Mouse (Mus musculus): ENCODE data around the gene Cenps. TPM values are rescaled to one million over a fixed set of nuclear protein-coding genes. Genes with fewer than 3 reads are reported as not detected.

Cenps gene
- total and polyA plus RNA-seq, 3 experiments, result 19.5 to 74.6 (median 43.7) TPM

DNA sequence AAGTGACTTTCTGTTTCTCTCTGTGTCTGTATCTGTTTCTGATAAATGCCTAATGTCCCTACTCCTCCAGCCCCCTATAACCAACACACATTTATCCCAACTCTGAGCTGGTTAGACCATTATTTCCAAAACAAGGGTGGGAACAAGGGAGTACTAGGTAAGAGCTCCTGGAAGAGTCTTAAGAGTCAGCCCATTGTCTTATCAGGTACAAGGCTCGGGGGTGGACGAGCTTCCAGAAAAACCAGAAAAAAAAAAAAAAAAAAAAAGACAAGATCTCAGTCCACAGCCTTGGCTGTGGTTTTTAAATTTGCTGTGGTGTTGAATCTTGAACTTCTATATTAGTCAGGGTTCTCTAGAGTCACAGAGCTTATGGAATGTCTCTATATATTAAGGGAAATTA lies 30.6 kb upstream of the Cenps start:
- Histone ChIP-seq H3K9me3 (replicated peaks; ENCODE audit: low read length) (no peaks in the 10 kb centered on the region), H3K79me2 (replicated peaks; ENCODE audit: control insufficient read depth, extremely low read depth, insufficient read depth, poor library complexity, severe bottlenecking) (peaks cover 14% of the 10 kb centered on the region), H3K4me1 (ENCODE audit: control insufficient read depth in 1 of 2, insufficient read depth in 2 of 2) (peaks cover 0 to 51% of the 10 kb centered on the region in 2 experiments; a peak in 2 of 4 replicates), H3K4me2 (ENCODE audit: insufficient read depth, low read depth, poor library complexity, severe bottlenecking) (peak overlapping the region; percentile 81), H3K27me3 (replicated peaks) (no peaks in the 10 kb centered on the region), H3K27ac (ENCODE audit: insufficient read depth, low read depth) (no peak overlapping the region), H3K36me3 (replicated peaks in 1 of 2; ENCODE audit: control insufficient read depth in 1 of 2, insufficient read depth in 1 of 2, low read length in 1 of 2) (peaks cover 4 to 22% of the 10 kb centered on the region in 2 experiments), H3K9ac (ENCODE audit: insufficient read depth, low read depth) (no peak overlapping the region; the same call in 1 of the 2 replicates), H3K4me3 (replicated peaks in 1 of 3; ENCODE audit: low read depth in 2 of 3, low read length in 2 of 3, poor library complexity in 1 of 3) (peak overlapping the region in 2 of 3 experiments; percentile 85 to 95)
- TF ChIP-seq ETS1 (conservative IDR thresholded peaks at IDR 0.05; ENCODE audit: low read depth, low read length), result no peak
- no peak for TF ChIP-seq ZMIZ1 (IDR thresholded peaks at IDR 0.05; ENCODE audit: low read depth, low read length)
- no peak for DNase-seq (ENCODE audit: extremely low read depth)
- in situ Hi-C loops (cut with MboI; ENCODE audit: low pct_ligation_motif_present, low pct_unique_long_range_greater_than_20kb, low sequenced_read_pairs), result loop anchor here (25.0 kb wide), 1 partner anchor 544 kb away; the partner anchor contains the start of gene Pik3cd
- dilution Hi-C loops (cut with MboI; ENCODE audit: extremely low pct_ligation_motif_present, extremely low pct_unique_long_range_greater_than_20kb, low sequenced_read_pairs), result no loop called here

DNA sequence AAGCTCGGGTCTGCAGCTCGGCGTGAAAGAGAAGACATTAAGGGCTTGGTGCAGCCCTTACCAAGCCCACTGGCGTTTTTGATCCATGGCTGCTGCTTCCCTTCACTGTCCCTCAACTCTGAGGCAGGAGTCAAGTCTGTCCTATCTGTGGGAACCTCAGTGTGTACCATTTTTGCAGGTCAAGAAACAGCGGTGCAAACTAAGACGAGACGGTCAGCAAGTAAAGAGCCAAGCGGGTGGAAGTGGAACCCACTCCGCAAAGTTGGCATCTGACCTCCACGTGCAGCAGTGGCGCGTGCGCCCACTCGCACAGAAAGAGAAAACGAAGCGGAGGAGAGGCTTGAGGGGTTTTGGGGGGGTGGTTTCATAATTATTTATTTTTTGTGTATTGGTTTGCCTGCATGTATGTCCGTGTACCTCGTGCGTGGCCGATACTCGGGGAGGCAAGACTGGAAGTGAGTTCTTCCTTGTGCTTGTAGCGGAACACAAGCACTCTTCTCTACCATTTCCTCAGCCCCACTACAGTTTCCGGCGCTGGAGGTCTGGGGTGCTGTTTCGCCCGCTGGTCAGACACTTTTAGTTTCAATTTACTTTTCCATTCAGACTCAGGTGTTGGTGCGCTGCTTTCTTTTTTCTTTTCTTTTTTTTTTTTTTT lies 29.7 kb upstream of the Cenps start:
- peak; percentile 59; the same call in 1 of the 2 replicates for TF ChIP-seq TBP (conservative IDR thresholded peaks at IDR 0.05; ENCODE audit: low read depth, low read length)
- TF ChIP-seq ELF1 (IDR thresholded peaks at IDR 0.05; ENCODE audit: low read depth, low read length), result peak; percentile 57; the same call in 1 of the 2 replicates
- TF ChIP-seq ETS1 (conservative IDR thresholded peaks at IDR 0.05; ENCODE audit: low read depth, low read length), result peak; percentile 54
- peak; percentile 21; the same call in 1 of the 2 replicates for TF ChIP-seq HCFC1 (IDR thresholded peaks at IDR 0.05; ENCODE audit: low read depth, low read length)
- TF ChIP-seq MAZ (IDR thresholded peaks at IDR 0.05; ENCODE audit: low read depth, low read length), result no peak
- peak; percentile 93 for TF ChIP-seq MXI1 (IDR thresholded peaks at IDR 0.05; ENCODE audit: low read depth, low read length)
- no peak for TF ChIP-seq KAT2A (IDR thresholded peaks at IDR 0.05; ENCODE audit: insufficient replicate concordance, low read length)
- peak; percentile 51; the same call in 1 of the 2 replicates for TF ChIP-seq TCF12 (IDR thresholded peaks at IDR 0.05; ENCODE audit: low read depth, low read length)
- TF ChIP-seq UBTF (IDR thresholded peaks at IDR 0.05; ENCODE audit: low read depth, low read length), result no peak
- TF ChIP-seq CTCF (conservative IDR thresholded peaks at IDR 0.05 in 1 of 2, IDR thresholded peaks at IDR 0.05 in 1 of 2; ENCODE audit: low read depth in 2 of 2, low read length in 2 of 2), result no peak
- no peak for TF ChIP-seq NRF1 (IDR thresholded peaks at IDR 0.05; ENCODE audit: low read depth, low read length)
- TF ChIP-seq ZNF384 (IDR thresholded peaks at IDR 0.05; ENCODE audit: low read depth, low read length), result peak; percentile 97
- TF ChIP-seq GABPA (IDR thresholded peaks at IDR 0.05; ENCODE audit: insufficient replicate concordance, low read depth, low read length), result no peak
- TF ChIP-seq MAX (IDR thresholded peaks at IDR 0.05; ENCODE audit: low read length), result peak; percentile 94
- peak; percentile 96 for TF ChIP-seq MYC (IDR thresholded peaks at IDR 0.05; ENCODE audit: low read depth, low read length)
- peak; percentile 48; the same call in 1 of the 2 replicates for TF ChIP-seq POLR2A (IDR thresholded peaks at IDR 0.05; ENCODE audit: low read depth, low read length)
- TF ChIP-seq BHLHE40 (IDR thresholded peaks at IDR 0.05; ENCODE audit: low read depth, low read length), result peak; percentile 92
- TF ChIP-seq CHD2 (IDR thresholded peaks at IDR 0.05; ENCODE audit: low read length), result no peak
- TF ChIP-seq JUN (IDR thresholded peaks at IDR 0.05; ENCODE audit: insufficient read depth, low read depth, low read length), result no peak; the same call in 1 of the 2 replicates
- no peak for TF ChIP-seq NELFE (IDR thresholded peaks at IDR 0.05; ENCODE audit: low read depth, low read length)
- peak; percentile 49; the same call in 1 of the 2 replicates for TF ChIP-seq IRF4 (IDR thresholded peaks at IDR 0.05; ENCODE audit: low read depth, low read length)
- H3K36me3 ChIP-seq (replicated peaks in 1 of 2; ENCODE audit: control insufficient read depth in 1 of 2, insufficient read depth in 1 of 2, low read length in 1 of 2), result peaks cover 7 to 31% of the 10 kb centered on the region in 2 experiments
- H3K4me1 ChIP-seq (ENCODE audit: control insufficient read depth in 1 of 2, insufficient read depth in 2 of 2), result peaks cover 0 to 54% of the 10 kb centered on the region in 2 experiments; a peak in 2 of 4 replicates
- dilution Hi-C loops (cut with MboI; ENCODE audit: extremely low pct_ligation_motif_present, extremely low pct_unique_long_range_greater_than_20kb, low sequenced_read_pairs) (no loop called here), in situ Hi-C loops (cut with MboI; ENCODE audit: low pct_ligation_motif_present, low pct_unique_long_range_greater_than_20kb, low sequenced_read_pairs) (loop anchor here (25.0 kb wide), 1 partner anchor 545 kb away; the partner anchor contains the start of gene Pik3cd)
- H3K27me3 ChIP-seq (replicated peaks), result no peaks in the 10 kb centered on the region
- H3K9me3 ChIP-seq (replicated peaks; ENCODE audit: low read length), result no peaks in the 10 kb centered on the region
- H3K4me2 ChIP-seq (ENCODE audit: insufficient read depth, low read depth, poor library complexity, severe bottlenecking), result peak overlapping the region; percentile 81
- peak; percentile 65 for DNase-seq (ENCODE audit: extremely low read depth)
- H3K4me3 ChIP-seq (replicated peaks in 1 of 3; ENCODE audit: low read depth in 2 of 3, low read length in 2 of 3, poor library complexity in 1 of 3), result peak overlapping the region; percentile 81 to 95 (median 85)
- H3K79me2 ChIP-seq (replicated peaks; ENCODE audit: control insufficient read depth, extremely low read depth, insufficient read depth, poor library complexity, severe bottlenecking), result peaks cover 14% of the 10 kb centered on the region
- H3K9ac ChIP-seq (ENCODE audit: insufficient read depth, low read depth), result peak overlapping the region; percentile 77
- peak overlapping the region; percentile 73 for H3K27ac ChIP-seq (ENCODE audit: insufficient read depth, low read depth)

Measured in CH12.LX (cell line).